Mouse (Mus musculus) hindbrain, embryonic 15.5 days (tissue): ENCODE data around the gene Tox4. TPM values are rescaled to one million over a fixed set of nuclear protein-coding genes. Genes with fewer than 3 reads are reported as not detected.

Experiments
- ATAC-seq: fragments of 200-750 bp; cut with Nextera tagmentation; 2 replicates; pipeline ENCODE4 v1.8.0; 2017; ENCODE audit warnings: low read depth, moderate number of reproducible peaks, moderate TSS enrichment; ENCODE audit not compliant: low FRiP score
- H3K27ac ChIP-seq: fragments of 300-500 bp; sonication (generic); replicated peaks from 2 replicates; pipeline ENCODE4 v1.5.1; 2015; ENCODE audit warnings: mild to moderate bottlenecking, inconsistent platforms
- H3K27me3 ChIP-seq: fragments of 300-500 bp; sonication (generic); 2 replicates; pipeline ENCODE4 v1.6.1; 2015; ENCODE audit warnings: control low read depth, inconsistent platforms
- H3K36me3 ChIP-seq: fragments of 300-500 bp; sonication (generic); 2 replicates; pipeline ENCODE4 v1.6.1; 2015; ENCODE audit warnings: control low read depth, inconsistent platforms
- H3K4me1 ChIP-seq: fragments of 300-500 bp; sonication (generic); replicated peaks from 2 replicates; pipeline ENCODE4 v1.6.1; 2015; ENCODE audit warnings: control low read depth, inconsistent platforms
- H3K4me2 ChIP-seq: fragments of 300-500 bp; sonication (generic); 2 replicates; pipeline ENCODE4 v1.6.1; 2015; ENCODE audit warnings: moderate library complexity, mild to moderate bottlenecking, inconsistent platforms
- H3K4me3 ChIP-seq: fragments of 300-500 bp; sonication (generic); 2 replicates; pipeline ENCODE4 v1.5.1; 2015; ENCODE audit warnings: mild to moderate bottlenecking, inconsistent platforms
- H3K9ac ChIP-seq: fragments of 300-500 bp; sonication (generic); 2 replicates; pipeline ENCODE4 v1.6.1; 2015; ENCODE audit warnings: inconsistent platforms
- H3K9me3 ChIP-seq: fragments of 300-500 bp; sonication (generic); 2 replicates; pipeline ENCODE4 v1.6.1; 2016; ENCODE audit warnings: control low read depth, inconsistent platforms
- WGBS: fragments of 180-500 bp; shearing (Covaris S2); methylation state at CpG from one replicate; pipeline ENCODE4 v1.1.7; 2015; 5-methylcytosine and 5-hydroxymethylcytosine counted together
- polyA plus RNA-seq: library from polyadenylated mRNA; unstranded; fragments of >200 nt; fragmentation: Nextera tagmentation; extraction: Ambion mirVana; gene quantifications from 2 replicates; pipeline ENCODE4 v1.2.1, GENCODE M21; 2015

Gene Tox4
- polyA plus RNA-seq, 1 experiment from 2014 or later, result 54.0 TPM

DNA sequence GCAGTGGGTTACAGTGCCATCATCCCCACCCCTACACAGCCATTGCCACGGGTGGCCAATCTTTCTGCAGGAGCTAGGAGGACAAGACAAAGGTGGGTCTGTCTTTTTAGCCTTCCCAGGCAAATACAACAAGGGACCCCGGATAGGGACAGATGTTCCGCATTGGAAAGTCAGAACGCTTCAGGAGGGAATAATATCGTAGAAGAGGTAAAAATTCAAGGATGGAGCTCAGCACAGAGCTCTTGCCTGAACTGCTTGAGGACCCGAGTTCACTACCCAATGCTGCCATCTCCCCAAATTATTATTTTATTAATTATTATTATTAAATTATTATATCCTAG is 60.5 kb downstream of the Tox4 start:
- WGBS, result 74% methylated on average over 6 of the region's 6 CpGs
- H3K4me1 ChIP-seq, result no peaks in the 10 kb centered on the region; the same call in 1 of the 2 replicates
- peak overlapping the region; percentile 36 for H3K4me3 ChIP-seq
- H3K9me3 ChIP-seq, result no peaks in the 10 kb centered on the region
- ATAC-seq, result peak; percentile 11; the same call in 1 of the 2 replicates
- no peaks in the 10 kb centered on the region for H3K27me3 ChIP-seq
- H3K9ac ChIP-seq, result peak overlapping the region; percentile 50; the same call in 1 of the 2 replicates
- H3K27ac ChIP-seq, result peak overlapping the region; percentile 73
- H3K36me3 ChIP-seq, result no peaks in the 10 kb centered on the region
- peak overlapping the region; percentile 57 for H3K4me2 ChIP-seq

Other genes starting within 250 kb of the Tox4 start
- 0.05 TPM in 1 of 2 replicates, not detected in the other for gene Olfr221, start 236.7 kb upstream of the Tox4 start, polyA plus RNA-seq
- gene Hnrnpc, start 175.1 kb upstream of the Tox4 start, polyA plus RNA-seq, result 445 and 453 TPM in 2 replicates
- gene Rpgrip1, start 168.4 kb upstream of the Tox4 start, polyA plus RNA-seq, result 47.9 and 52.4 TPM in 2 replicates
- gene Supt16, start 81.7 kb upstream of the Tox4 start, polyA plus RNA-seq, result 36.0 and 45.1 TPM in 2 replicates
- 36.4 and 38.7 TPM in 2 replicates for gene Chd8, start 21.4 kb upstream of the Tox4 start, polyA plus RNA-seq
- gene Rab2b, start 399 bp downstream of the Tox4 start, polyA plus RNA-seq, result 54.5 and 59.0 TPM in 2 replicates
- gene Mettl3, start 26.0 kb downstream of the Tox4 start, polyA plus RNA-seq, result 46.0 and 49.5 TPM in 2 replicates
- 41.6 and 45.9 TPM in 2 replicates for gene Sall2, start 49.6 kb downstream of the Tox4 start, polyA plus RNA-seq
- gene Olfr1513, start 77.3 kb downstream of the Tox4 start, polyA plus RNA-seq, result not detected in 2 replicates
- 0.10 and 0.22 TPM in 2 replicates for gene Olfr1512, start 100.0 kb downstream of the Tox4 start, polyA plus RNA-seq
- 0.25 and 0.26 TPM in 2 replicates for gene Olfr1511, start 118.2 kb downstream of the Tox4 start, polyA plus RNA-seq
- not detected in 2 replicates for gene Olfr1510, start 135.2 kb downstream of the Tox4 start, polyA plus RNA-seq
- gene Olfr1509, start 163.8 kb downstream of the Tox4 start, polyA plus RNA-seq, result not detected in 2 replicates
- not detected in 2 replicates for gene Olfr1508, start 188.3 kb downstream of the Tox4 start, polyA plus RNA-seq
- not detected in 2 replicates for gene Olfr1507, start 216.6 kb downstream of the Tox4 start, polyA plus RNA-seq